Mouse (Mus musculus): ENCODE measurements around the gene Oscar.

Oscar gene

GRCm38 (mm10) chr7:3616057-3616388 is at the start of gene Oscar:
Gene Oscar (minus strand): TSS chr7:3616157.
- DNase-seq (ENCODE audit: low read depth, low spot score), result no peak

- DNase-seq (ENCODE audit: low read depth, low spot score), result peak; percentile 97
Measured at GRCm38 (mm10) chr7:3665215-3666114, 49.5 kb upstream of the Oscar start, which contains the start of gene Leng1. Gene Leng1 (minus strand): TSS chr7:3665840.

- DNase-seq (ENCODE audit: low read depth, low spot score), result no peak
Measured at GRCm38 (mm10) chr7:3664524-3665214, 48.7 kb upstream of the Oscar start.

- DNase-seq (ENCODE audit: low read depth, low spot score), result no peak
Measured at GRCm38 (mm10) chr7:3658578-3658977, 42.6 kb upstream of the Oscar start.

- no peak for DNase-seq (ENCODE audit: low read depth, low spot score)
Measured at GRCm38 (mm10) chr7:3656966-3657365, 41.0 kb upstream of the Oscar start.

GRCm38 (mm10) chr7:3646641-3647040 is 30.7 kb upstream of the Oscar start:
- DNase-seq (ENCODE audit: low read depth, low spot score), result no peak

GRCm38 (mm10) chr7:3646188-3646587 is 30.2 kb upstream of the Oscar start:
- DNase-seq (ENCODE audit: low read depth, low spot score), result no peak

GRCm38 (mm10) chr7:3645488-3646025 is 29.6 kb upstream of the Oscar start:
- no peak for DNase-seq (ENCODE audit: low read depth, low spot score)

GRCm38 (mm10) chr7:3644672-3645487 is 28.9 kb upstream of the Oscar start, which contains the start of gene Cnot3:
Gene Cnot3 (plus strand): TSS chr7:3645268.
- DNase-seq (ENCODE audit: low read depth, low spot score), result peak; percentile 99

- no peak for DNase-seq (ENCODE audit: low read depth, low spot score)
Measured at GRCm38 (mm10) chr7:3644348-3644671, 28.4 kb upstream of the Oscar start.

GRCm38 (mm10) chr7:3643843-3644242 is 27.9 kb upstream of the Oscar start:
- DNase-seq (ENCODE audit: low read depth, low spot score), result no peak

GRCm38 (mm10) chr7:3643412-3643811 is 27.5 kb upstream of the Oscar start:
- DNase-seq (ENCODE audit: low read depth, low spot score), result no peak

- DNase-seq (ENCODE audit: low read depth, low spot score), result no peak
Measured at GRCm38 (mm10) chr7:3630478-3630815, 14.5 kb upstream of the Oscar start.

- DNase-seq (ENCODE audit: low read depth, low spot score), result peak; percentile 97
Measured at GRCm38 (mm10) chr7:3629543-3630477, 13.9 kb upstream of the Oscar start, which contains the start of the genes Tfpt and Prpf31. Gene Tfpt (minus strand): TSS chr7:3629929. Gene Prpf31 (plus strand): TSS chr7:3629985.

- no peak for DNase-seq (ENCODE audit: low read depth, low spot score)
Measured at GRCm38 (mm10) chr7:3629030-3629429, 13.1 kb upstream of the Oscar start.

GRCm38 (mm10) chr7:3617242-3617995 is 1.5 kb upstream of the Oscar start, which contains the start of gene Ndufa3:
Gene Ndufa3 (plus strand): TSS chr7:3617373.
- peak; percentile 96 for DNase-seq (ENCODE audit: low read depth, low spot score)

GRCm38 (mm10) chr7:3616389-3617241 is 658 bp upstream of the Oscar start:
- DNase-seq (ENCODE audit: low read depth, low spot score), result no peak

GRCm38 (mm10) chr7:3614021-3614420 is 1.9 kb downstream of the Oscar start:
- no peak for DNase-seq (ENCODE audit: low read depth, low spot score)

GRCm38 (mm10) chr7:3611006-3611405 is 5.0 kb downstream of the Oscar start:
- DNase-seq (ENCODE audit: low read depth, low spot score), result no peak
